Mouse (Mus musculus): ENCODE data around the gene Syngap1.

Syngap1 gene

GRCm38 (mm10) chr17:26936921-26937695, 3.9 kb upstream of the Syngap1 start:
- no peak for DNase-seq (ENCODE audit: low spot score)

GRCm38 (mm10) chr17:26937883-26938695, 3.0 kb upstream of the Syngap1 start:
- DNase-seq (ENCODE audit: low spot score): no peak

GRCm38 (mm10) chr17:26938731-26939130, 2.3 kb upstream of the Syngap1 start:
- no peak for DNase-seq (ENCODE audit: low spot score)

GRCm38 (mm10) chr17:26939178-26939972, 1.7 kb upstream of the Syngap1 start, which contains the start of gene Cuta:
Gene Cuta (minus strand): TSS chr17:26939569.
- peak; percentile 100 for DNase-seq (ENCODE audit: low spot score)

- no peak for DNase-seq (ENCODE audit: low spot score)
Observed at GRCm38 (mm10) chr17:26939973-26940300, 1.1 kb upstream of the Syngap1 start.

- DNase-seq (ENCODE audit: low spot score): no peak
Observed at GRCm38 (mm10) chr17:26941841-26942570, 953 bp downstream of the Syngap1 start.

GRCm38 (mm10) chr17:26945824-26946495, 4.9 kb downstream of the Syngap1 start:
- DNase-seq (ENCODE audit: low spot score): no peak

- no peak for DNase-seq (ENCODE audit: low spot score)
Observed at GRCm38 (mm10) chr17:26946567-26946966, 5.5 kb downstream of the Syngap1 start.

- DNase-seq (ENCODE audit: low spot score): no peak
Observed at GRCm38 (mm10) chr17:26947231-26948100, 6.4 kb downstream of the Syngap1 start.

- DNase-seq (ENCODE audit: low spot score): no peak
Observed at GRCm38 (mm10) chr17:26948316-26949050, 7.4 kb downstream of the Syngap1 start.

- DNase-seq (ENCODE audit: low spot score): no peak
Observed at GRCm38 (mm10) chr17:26949051-26949577, 8.1 kb downstream of the Syngap1 start.

GRCm38 (mm10) chr17:26949866-26950265, 8.8 kb downstream of the Syngap1 start:
- no peak for DNase-seq (ENCODE audit: low spot score)

GRCm38 (mm10) chr17:26950560-26951288, 9.7 kb downstream of the Syngap1 start:
- DNase-seq (ENCODE audit: low spot score): no peak

GRCm38 (mm10) chr17:26951406-26951805, 10.4 kb downstream of the Syngap1 start:
- DNase-seq (ENCODE audit: low spot score): no peak

GRCm38 (mm10) chr17:26951952-26952877, 11.2 kb downstream of the Syngap1 start:
- no peak for DNase-seq (ENCODE audit: low spot score)

- no peak for DNase-seq (ENCODE audit: low spot score)
Observed at GRCm38 (mm10) chr17:26953201-26953600, 12.1 kb downstream of the Syngap1 start.

GRCm38 (mm10) chr17:26953726-26954125, 12.7 kb downstream of the Syngap1 start:
- DNase-seq (ENCODE audit: low spot score): no peak

All from c-Kit-positive CD71-positive TER-119-positive erythroid progenitor cells, embryonic 14.5 days (primary cell).